Mouse (Mus musculus) cerebellum, adult (tissue): ENCODE data around the gene Atp2a1.
"Not testable (repeated sequence)": the region's sequence is repeated elsewhere in the genome, so short reads cannot be mapped to it uniquely, and the experiment has no call there.

Experiments
- ATAC-seq: cut with Nextera tagmentation; 2 replicates; pipeline ENCODE4 v1.9.2; 2017; ENCODE audit warnings: mild to moderate bottlenecking, moderate library complexity, mixed read lengths; ENCODE audit not compliant: insufficient number of reproducible peaks, low FRiP score, low TSS enrichment

The Atp2a1 gene

GRCm38 (mm10) chr7:126418496-126418895, 44.4 kb downstream of the Atp2a1 start:
- ATAC-seq = no peak

GRCm38 (mm10) chr7:126417606-126418005, 45.3 kb downstream of the Atp2a1 start:
- no peak for ATAC-seq

- ATAC-seq = no peak
These were observed 45.9 kb downstream of the Atp2a1 start for GRCm38 (mm10) chr7:126417045-126417444.

- ATAC-seq = no peak
These were observed 46.3 kb downstream of the Atp2a1 start for GRCm38 (mm10) chr7:126416615-126417014.

- ATAC-seq = no peak
These were observed 48.2 kb downstream of the Atp2a1 start, which contains the start of gene Cd19 for GRCm38 (mm10) chr7:126414725-126415124. Gene Cd19 (minus strand): TSS chr7:126414889.

- no peak for ATAC-seq
These were observed 51.8 kb downstream of the Atp2a1 start for GRCm38 (mm10) chr7:126411061-126411460.

GRCm38 (mm10) chr7:126408686-126409085, 54.2 kb downstream of the Atp2a1 start:
- ATAC-seq = no peak

- not testable (repeated sequence) for ATAC-seq
These were observed 60.4 kb downstream of the Atp2a1 start for GRCm38 (mm10) chr7:126402518-126402917.

- ATAC-seq = no peak
These were observed 63.4 kb downstream of the Atp2a1 start for GRCm38 (mm10) chr7:126399548-126399947.

- no peak for ATAC-seq
These were observed 65.1 kb downstream of the Atp2a1 start for GRCm38 (mm10) chr7:126397822-126398221.

GRCm38 (mm10) chr7:126397221-126397620, 65.7 kb downstream of the Atp2a1 start:
- ATAC-seq = no peak

GRCm38 (mm10) chr7:126396298-126397119, 66.4 kb downstream of the Atp2a1 start, which contains the start of gene Nfatc2ip:
Gene Nfatc2ip (minus strand): TSS chr7:126396737.
- ATAC-seq = peak; percentile 99
